Mouse (Mus musculus): Measurements from ENCODE around the gene Cd7. TPM values are rescaled to one million over a fixed set of nuclear protein-coding genes. Genes with fewer than 3 reads are reported as not detected.

Gene Cd7
- total and polyA plus RNA-seq, 3 experiments = 0.33 to 0.58 TPM; not detected in 1

- no peaks in the 10 kb centered on the region for H3K79me2 ChIP-seq (ENCODE audit: control insufficient read depth, insufficient read depth, low read length, poor library complexity)
- H3K4me1 ChIP-seq (ENCODE audit: control insufficient read depth in 1 of 2, insufficient read depth in 2 of 2, low read length in 2 of 2) = no peaks in the 10 kb centered on the region
- no peaks in the 10 kb centered on the region for H3K36me3 ChIP-seq (ENCODE audit: control insufficient read depth in 1 of 2, insufficient read depth in 2 of 2, low read length in 2 of 2)
- TF ChIP-seq TAL1 (IDR thresholded peaks at IDR 0.05; ENCODE audit: low read length) = no peak
- TF ChIP-seq GABPA (IDR thresholded peaks at IDR 0.05; ENCODE audit: low read depth, low read length) = no peak
- TF ChIP-seq POLR2A (IDR thresholded peaks at IDR 0.05; ENCODE audit: control insufficient read depth in 1 of 2, insufficient read depth in 1 of 2, low read depth in 1 of 2, low read length in 2 of 2, poor library complexity in 1 of 2) = no peak
- TF ChIP-seq SMC3 (IDR thresholded peaks at IDR 0.05; ENCODE audit: low read depth, low read length) = no peak
- no peak for TF ChIP-seq MAX (IDR thresholded peaks at IDR 0.05; ENCODE audit: low read length)
- TF ChIP-seq RCOR1 (IDR thresholded peaks at IDR 0.05; ENCODE audit: low read depth, low read length) = no peak
- no peak for TF ChIP-seq POLR2AphosphoS5 (IDR thresholded peaks at IDR 0.05; ENCODE audit: borderline replicate concordance, low read depth, low read length)
- peaks cover 3 to 13% of the 10 kb centered on the region in 2 experiments for H3K27me3 ChIP-seq (ENCODE audit: control insufficient read depth in 1 of 2, insufficient read depth in 2 of 2, low read length in 2 of 2)
- H3K9ac ChIP-seq (ENCODE audit: control insufficient read depth, low read depth, low read length, poor library complexity, severe bottlenecking) = no peak overlapping the region
- no peaks in the 10 kb centered on the region for H3K9me3 ChIP-seq (replicated peaks; ENCODE audit: insufficient read depth, low read length)
- no peak overlapping the region for H3K27ac ChIP-seq (ENCODE audit: control insufficient read depth, low read depth, low read length)
- no peak for DNase-seq (ENCODE audit: low read depth, low spot score)
- H3K4me3 ChIP-seq (ENCODE audit: control insufficient read depth in 1 of 2, insufficient read depth in 1 of 2, low read depth in 2 of 2, low read length in 2 of 2) = no peak overlapping the region
Measured at GRCm38 (mm10) chr11:121051793-121052192, 12.6 kb upstream of the Cd7 start.

DNA sequence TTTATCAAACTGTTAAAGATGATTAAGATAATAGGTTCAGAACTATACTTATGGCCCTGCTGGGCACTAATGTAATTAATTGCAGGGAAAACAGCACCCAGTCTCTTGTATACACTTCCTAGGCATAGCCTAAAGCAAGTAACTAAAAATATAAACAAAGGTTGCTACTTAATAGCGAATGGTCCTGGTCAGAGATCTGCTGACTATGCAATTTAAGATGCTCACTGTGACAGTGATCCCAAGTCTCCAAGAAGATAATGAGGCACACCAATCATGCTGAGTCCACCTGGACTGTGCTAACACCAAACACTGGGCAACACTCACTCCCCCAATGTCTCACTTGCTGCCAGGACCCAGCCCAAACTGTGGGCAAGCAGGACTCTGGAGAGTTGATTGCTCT, 10.6 kb upstream of the Cd7 start:
- TF ChIP-seq SIN3A (IDR thresholded peaks at IDR 0.05; ENCODE audit: low read length) (no peak), ZMIZ1 (IDR thresholded peaks at IDR 0.05; ENCODE audit: low read depth, low read length) (no peak), MAFK (IDR thresholded peaks at IDR 0.05; ENCODE audit: borderline replicate concordance, low read depth, low read length) (peak; percentile 83)
- Histone ChIP-seq H3K9ac (ENCODE audit: control insufficient read depth, low read depth, low read length, poor library complexity, severe bottlenecking) (no peak overlapping the region), H3K27ac (ENCODE audit: control insufficient read depth, low read depth, low read length) (no peak overlapping the region), H3K4me3 (ENCODE audit: control insufficient read depth in 1 of 2, insufficient read depth in 1 of 2, low read depth in 2 of 2, low read length in 2 of 2) (no peak overlapping the region), H3K36me3 (ENCODE audit: control insufficient read depth in 1 of 2, insufficient read depth in 2 of 2, low read length in 2 of 2) (no peaks in the 10 kb centered on the region), H3K4me1 (ENCODE audit: control insufficient read depth in 1 of 2, insufficient read depth in 2 of 2, low read length in 2 of 2) (no peaks in the 10 kb centered on the region), H3K9me3 (replicated peaks; ENCODE audit: insufficient read depth, low read length) (no peaks in the 10 kb centered on the region), H3K27me3 (ENCODE audit: control insufficient read depth in 1 of 2, insufficient read depth in 2 of 2, low read length in 2 of 2) (peaks cover 3 to 25% of the 10 kb centered on the region in 2 experiments), H3K79me2 (ENCODE audit: control insufficient read depth, insufficient read depth, low read length, poor library complexity) (no peaks in the 10 kb centered on the region)
- no peak for DNase-seq (ENCODE audit: low read depth, low spot score)

- Histone ChIP-seq H3K36me3 (ENCODE audit: control insufficient read depth in 1 of 2, insufficient read depth in 2 of 2, low read length in 2 of 2) (no peaks in the 10 kb centered on the region), H3K27me3 (ENCODE audit: control insufficient read depth in 1 of 2, insufficient read depth in 2 of 2, low read length in 2 of 2) (peaks cover 3 to 25% of the 10 kb centered on the region in 2 experiments), H3K79me2 (ENCODE audit: control insufficient read depth, insufficient read depth, low read length, poor library complexity) (no peaks in the 10 kb centered on the region), H3K4me3 (ENCODE audit: control insufficient read depth in 1 of 2, insufficient read depth in 1 of 2, low read depth in 2 of 2, low read length in 2 of 2) (no peak overlapping the region), H3K4me1 (ENCODE audit: control insufficient read depth in 1 of 2, insufficient read depth in 2 of 2, low read length in 2 of 2) (no peaks in the 10 kb centered on the region), H3K9ac (ENCODE audit: control insufficient read depth, low read depth, low read length, poor library complexity, severe bottlenecking) (no peak overlapping the region), H3K9me3 (replicated peaks; ENCODE audit: insufficient read depth, low read length) (no peaks in the 10 kb centered on the region), H3K27ac (ENCODE audit: control insufficient read depth, low read depth, low read length) (no peak overlapping the region)
- no peak for TF ChIP-seq KAT2A (conservative IDR thresholded peaks at IDR 0.05; ENCODE audit: low read depth, low read length)
- TF ChIP-seq RAD21 (IDR thresholded peaks at IDR 0.05; ENCODE audit: low read depth, low read length) = peak; percentile 70
- TF ChIP-seq MAX (IDR thresholded peaks at IDR 0.05; ENCODE audit: low read length) = no peak
- TF ChIP-seq MYB (IDR thresholded peaks at IDR 0.05; ENCODE audit: low read depth, low read length) = no peak
- no peak for TF ChIP-seq POLR2AphosphoS5 (IDR thresholded peaks at IDR 0.05; ENCODE audit: borderline replicate concordance, low read depth, low read length)
- no peak for TF ChIP-seq USF1 (IDR thresholded peaks at IDR 0.05; ENCODE audit: low read depth, low read length)
- peak; percentile 59 for TF ChIP-seq SMC3 (IDR thresholded peaks at IDR 0.05; ENCODE audit: low read depth, low read length)
- TF ChIP-seq MYC (IDR thresholded peaks at IDR 0.05; ENCODE audit: low read depth, low read length) = no peak
- no peak for TF ChIP-seq ETS1 (IDR thresholded peaks at IDR 0.05; ENCODE audit: low read depth, low read length)
- no peak for TF ChIP-seq HCFC1 (IDR thresholded peaks at IDR 0.05; ENCODE audit: low read depth, low read length)
- peak; percentile 50; the same call in 1 of the 2 replicates for TF ChIP-seq ZC3H11A (IDR thresholded peaks at IDR 0.05; ENCODE audit: low read depth, low read length)
- peak; percentile 74 for TF ChIP-seq GATA1 (IDR thresholded peaks at IDR 0.05; ENCODE audit: low read depth, low read length)
- TF ChIP-seq CTCF (IDR thresholded peaks at IDR 0.05 in 2 of 3, conservative IDR thresholded peaks at IDR 0.05 in 1 of 3; ENCODE audit: control insufficient read depth in 1 of 3, insufficient read depth in 1 of 3, low read depth in 2 of 3, low read length in 3 of 3, poor library complexity in 1 of 3, severe bottlenecking in 1 of 3) = peak; percentile 35 to 68 (median 61)
- no peak for TF ChIP-seq ZMIZ1 (IDR thresholded peaks at IDR 0.05; ENCODE audit: low read depth, low read length)
- TF ChIP-seq NELFE (IDR thresholded peaks at IDR 0.05; ENCODE audit: low read depth, low read length) = no peak
- DNase-seq (ENCODE audit: low read depth, low spot score) = peak; percentile 71
Measured at GRCm38 (mm10) chr11:121047826-121048399, 8.7 kb upstream of the Cd7 start.

All from MEL (cell line).